Mouse (Mus musculus): ENCODE measurements around the gene Gm6096. TPM values are rescaled to one million over a fixed set of nuclear protein-coding genes. Genes with fewer than 3 reads are reported as not detected.

Gene Gm6096
- polyA plus RNA-seq, 1 experiment from 2014 or later, result 0.73 TPM

DNA sequence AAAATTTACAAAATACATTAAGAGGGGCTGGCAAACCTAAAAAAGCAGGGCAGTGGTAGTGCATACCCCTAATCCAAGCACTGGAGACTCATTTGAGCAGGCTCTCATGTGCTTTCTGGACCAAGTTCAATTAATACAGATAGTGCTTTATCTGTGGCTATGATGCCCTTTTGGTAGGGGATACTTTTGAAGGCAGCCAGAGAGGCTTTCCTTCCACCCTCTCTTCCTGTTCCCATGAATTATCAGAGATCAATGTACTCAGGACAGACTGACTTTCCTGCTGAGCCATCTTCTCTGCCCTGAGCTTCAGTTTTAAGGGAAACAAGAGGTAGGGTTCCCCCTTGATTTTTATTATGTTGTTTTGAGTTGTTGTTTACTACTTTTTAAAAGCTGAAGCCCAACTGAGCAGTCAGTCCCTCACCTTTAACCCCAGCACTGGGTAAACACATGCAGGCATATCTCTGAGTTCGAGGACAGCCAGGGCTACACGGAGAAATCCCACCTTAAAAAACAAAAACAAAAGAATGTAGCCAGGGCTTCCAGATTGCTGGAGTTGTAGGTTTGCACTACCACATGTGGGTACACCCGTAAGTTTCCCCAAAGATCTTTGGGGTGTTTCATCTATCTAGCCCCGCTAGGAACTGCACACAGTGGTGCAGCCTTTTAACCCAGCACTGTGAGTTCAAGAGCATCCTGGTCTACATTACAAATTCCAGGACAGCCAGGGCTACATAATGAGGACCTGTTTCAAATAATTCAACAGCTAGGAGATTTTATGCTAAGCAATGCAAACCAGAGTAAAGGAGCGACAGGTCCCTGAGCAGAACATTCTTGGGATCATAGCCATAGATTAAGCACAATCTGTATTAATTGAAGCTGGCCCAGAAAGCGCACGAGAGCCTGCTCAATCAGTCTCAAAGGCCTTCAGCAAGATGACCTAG is 17.8 kb upstream of the Gm6096 start:
- Histone ChIP-seq H3K27me3 (replicated peaks; ENCODE audit: control insufficient read depth, insufficient read depth, low read length) (no peaks in the 10 kb centered on the region), H3K9me3 (ENCODE audit: control insufficient read depth, low read length) (no peaks in the 10 kb centered on the region), H3K9ac (replicated peaks; ENCODE audit: low read depth, low read length) (peak overlapping the region; percentile 56), H3K36me3 (ENCODE audit: control insufficient read depth, insufficient read depth) (peaks cover 8% of the 10 kb centered on the region; the same call in 1 of the 2 replicates), H3K4me1 (replicated peaks; ENCODE audit: control insufficient read depth, insufficient read depth, low read length) (peaks cover 24% of the 10 kb centered on the region), H3K27ac (ENCODE audit: low read length) (peak overlapping the region; percentile 87), H3K4me3 (replicated peaks; ENCODE audit: low read length) (peak overlapping the region; percentile 56), H3K4me2 (ENCODE audit: low read length) (peak overlapping the region; percentile 71)
- ATAC-seq, result no peak
- WGBS, result 40% methylated on average over 7 of the region's 7 CpGs

- peak overlapping the region; percentile 56 for H3K9ac ChIP-seq (replicated peaks; ENCODE audit: low read depth, low read length)
Measured at GRCm38 (mm10) chr7:34233909-34234609, 16.8 kb upstream of the Gm6096 start.

DNA sequence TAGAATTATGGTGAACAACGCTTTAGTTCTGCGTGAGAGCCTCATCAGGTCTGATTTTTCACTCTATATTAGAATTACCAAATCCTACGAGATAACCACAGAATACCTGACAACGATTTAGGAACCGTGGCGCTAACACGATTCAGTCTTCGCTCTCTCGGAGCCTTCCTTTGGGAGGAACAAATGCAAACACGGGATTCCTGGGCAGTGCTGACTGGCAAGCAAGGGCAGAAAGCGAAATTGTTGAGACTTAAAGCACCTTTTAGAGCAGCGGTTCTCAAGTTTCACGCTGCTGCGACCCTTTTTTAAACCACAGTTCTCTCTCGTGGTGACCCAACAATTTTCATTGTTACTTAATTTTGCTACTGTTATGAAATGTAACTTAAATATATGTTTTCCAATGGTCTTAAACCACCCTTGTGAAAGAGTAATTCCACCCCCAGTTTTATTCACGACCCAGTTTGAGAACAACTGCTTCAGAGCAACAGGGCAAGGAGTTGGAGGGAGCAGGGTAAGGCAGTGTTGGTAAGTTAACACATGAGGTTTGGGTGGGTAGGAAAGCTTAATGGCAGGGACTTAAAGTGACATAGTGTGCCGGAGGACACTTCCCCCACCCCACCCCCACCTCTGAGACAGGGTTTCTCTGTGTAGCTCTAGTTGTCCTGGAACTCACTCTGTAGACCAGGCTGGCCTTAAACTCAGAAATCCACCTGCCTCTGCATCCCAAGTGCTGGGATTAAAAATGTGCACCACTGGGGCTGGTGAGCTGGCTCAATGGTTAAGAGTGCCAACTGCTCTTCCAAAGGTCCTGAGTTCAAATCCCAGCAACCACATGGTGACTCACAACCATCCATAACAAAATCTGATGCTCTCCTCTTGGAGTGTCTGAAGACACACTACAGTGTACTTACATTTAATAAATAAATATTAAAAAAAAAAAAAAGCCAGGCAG is 16.0 kb upstream of the Gm6096 start:
- H3K27me3 ChIP-seq (replicated peaks; ENCODE audit: control insufficient read depth, insufficient read depth, low read length), result no peaks in the 10 kb centered on the region
- WGBS, result 2% methylated on average over 17 of the region's 17 CpGs
- no peaks in the 10 kb centered on the region for H3K9me3 ChIP-seq (ENCODE audit: control insufficient read depth, low read length)
- peaks cover 12% of the 10 kb centered on the region for H3K4me1 ChIP-seq (replicated peaks; ENCODE audit: control insufficient read depth, insufficient read depth, low read length)
- peak overlapping the region; percentile 87 for H3K27ac ChIP-seq (ENCODE audit: low read length)
- peaks cover 23% of the 10 kb centered on the region for H3K36me3 ChIP-seq (ENCODE audit: control insufficient read depth, insufficient read depth)
- peak overlapping the region; percentile 56 for H3K9ac ChIP-seq (replicated peaks; ENCODE audit: low read depth, low read length)
- peak overlapping the region; percentile 71 for H3K4me2 ChIP-seq (ENCODE audit: low read length)
- peak; percentile 2 for ATAC-seq
- H3K4me3 ChIP-seq (replicated peaks; ENCODE audit: low read length), result peak overlapping the region; percentile 56

More at GRCm38 (mm10) chr7:34233909-34234609, 16.8 kb upstream of the Gm6096 start:
- peak overlapping the region; percentile 87 for H3K27ac ChIP-seq (ENCODE audit: low read length)
- H3K4me3 ChIP-seq (replicated peaks; ENCODE audit: low read length), result peak overlapping the region; percentile 56
- peak; percentile 97 for ATAC-seq
- peak overlapping the region; percentile 71 for H3K4me2 ChIP-seq (ENCODE audit: low read length)
- 0% methylated on average over 46 of the region's 46 CpGs for whole genome bisulfite sequencing
- no peaks in the 10 kb centered on the region for H3K9me3 ChIP-seq (ENCODE audit: control insufficient read depth, low read length)
- peaks cover 15% of the 10 kb centered on the region for H3K36me3 ChIP-seq (ENCODE audit: control insufficient read depth, insufficient read depth)
- H3K4me1 ChIP-seq (replicated peaks; ENCODE audit: control insufficient read depth, insufficient read depth, low read length), result peaks cover 17% of the 10 kb centered on the region
- H3K27me3 ChIP-seq (replicated peaks; ENCODE audit: control insufficient read depth, insufficient read depth, low read length), result no peaks in the 10 kb centered on the region

- H3K9me3 ChIP-seq (ENCODE audit: control insufficient read depth, low read length), result no peaks in the 10 kb centered on the region
- 87% methylated on average over 5 of the region's 5 CpGs for WGBS
- H3K9ac ChIP-seq (replicated peaks; ENCODE audit: low read depth, low read length), result no peak overlapping the region
- no peak overlapping the region for H3K4me2 ChIP-seq (ENCODE audit: low read length)
- H3K4me1 ChIP-seq (replicated peaks; ENCODE audit: control insufficient read depth, insufficient read depth, low read length), result peaks cover 12% of the 10 kb centered on the region
- H3K4me3 ChIP-seq (replicated peaks; ENCODE audit: low read length), result no peak overlapping the region
- peaks cover 28% of the 10 kb centered on the region for H3K36me3 ChIP-seq (ENCODE audit: control insufficient read depth, insufficient read depth)
- no peak for ATAC-seq
- H3K27ac ChIP-seq (ENCODE audit: low read length), result no peak overlapping the region
- H3K27me3 ChIP-seq (replicated peaks; ENCODE audit: control insufficient read depth, insufficient read depth, low read length), result no peaks in the 10 kb centered on the region
Measured at GRCm38 (mm10) chr7:34235602-34236001, 15.2 kb upstream of the Gm6096 start.

DNA sequence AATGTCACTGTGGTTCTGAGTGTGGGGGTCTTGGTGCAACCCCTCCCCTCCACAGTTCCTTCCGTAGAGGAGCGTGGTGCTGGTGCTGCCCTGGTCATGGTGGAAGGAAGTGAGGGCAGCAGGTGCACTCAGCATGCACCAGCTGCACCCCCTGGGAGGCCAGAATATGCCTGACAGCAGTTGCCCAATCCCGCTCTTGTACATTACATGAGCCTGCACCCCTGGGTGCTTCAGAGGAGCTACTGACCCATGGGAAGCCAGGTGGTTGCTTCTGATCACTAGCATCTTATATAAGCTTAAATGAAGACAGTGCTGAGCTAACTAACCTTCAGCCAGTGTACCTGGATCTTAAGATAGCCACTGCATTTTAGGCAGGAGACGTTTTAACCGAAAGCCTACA is 12.8 kb upstream of the Gm6096 start:
- no peak overlapping the region for H3K4me3 ChIP-seq (replicated peaks; ENCODE audit: low read length)
- H3K4me1 ChIP-seq (replicated peaks; ENCODE audit: control insufficient read depth, insufficient read depth, low read length), result peaks cover 12% of the 10 kb centered on the region
- WGBS, result 95% methylated on average over 5 of the region's 5 CpGs
- no peak overlapping the region for H3K9ac ChIP-seq (replicated peaks; ENCODE audit: low read depth, low read length)
- H3K27me3 ChIP-seq (replicated peaks; ENCODE audit: control insufficient read depth, insufficient read depth, low read length), result no peaks in the 10 kb centered on the region
- H3K9me3 ChIP-seq (ENCODE audit: control insufficient read depth, low read length), result no peaks in the 10 kb centered on the region
- H3K4me2 ChIP-seq (ENCODE audit: low read length), result no peak overlapping the region
- peaks cover 29% of the 10 kb centered on the region for H3K36me3 ChIP-seq (ENCODE audit: control insufficient read depth, insufficient read depth)
- no peak for ATAC-seq
- H3K27ac ChIP-seq (ENCODE audit: low read length), result no peak overlapping the region

- no peaks in the 10 kb centered on the region for H3K27me3 ChIP-seq (replicated peaks; ENCODE audit: control insufficient read depth, insufficient read depth, low read length)
- no peaks in the 10 kb centered on the region for H3K4me1 ChIP-seq (replicated peaks; ENCODE audit: control insufficient read depth, insufficient read depth, low read length)
- H3K36me3 ChIP-seq (ENCODE audit: control insufficient read depth, insufficient read depth), result peaks cover 42% of the 10 kb centered on the region
- ATAC-seq, result no peak
- H3K27ac ChIP-seq (ENCODE audit: low read length), result no peak overlapping the region
- 83% methylated on average over 11 of the region's 11 CpGs for WGBS
- no peak overlapping the region for H3K4me2 ChIP-seq (ENCODE audit: low read length)
- no peak overlapping the region for H3K9ac ChIP-seq (replicated peaks; ENCODE audit: low read depth, low read length)
- no peak overlapping the region for H3K4me3 ChIP-seq (replicated peaks; ENCODE audit: low read length)
- no peaks in the 10 kb centered on the region for H3K9me3 ChIP-seq (ENCODE audit: control insufficient read depth, low read length)
Measured at GRCm38 (mm10) chr7:34242176-34242575, 8.7 kb upstream of the Gm6096 start.

DNA sequence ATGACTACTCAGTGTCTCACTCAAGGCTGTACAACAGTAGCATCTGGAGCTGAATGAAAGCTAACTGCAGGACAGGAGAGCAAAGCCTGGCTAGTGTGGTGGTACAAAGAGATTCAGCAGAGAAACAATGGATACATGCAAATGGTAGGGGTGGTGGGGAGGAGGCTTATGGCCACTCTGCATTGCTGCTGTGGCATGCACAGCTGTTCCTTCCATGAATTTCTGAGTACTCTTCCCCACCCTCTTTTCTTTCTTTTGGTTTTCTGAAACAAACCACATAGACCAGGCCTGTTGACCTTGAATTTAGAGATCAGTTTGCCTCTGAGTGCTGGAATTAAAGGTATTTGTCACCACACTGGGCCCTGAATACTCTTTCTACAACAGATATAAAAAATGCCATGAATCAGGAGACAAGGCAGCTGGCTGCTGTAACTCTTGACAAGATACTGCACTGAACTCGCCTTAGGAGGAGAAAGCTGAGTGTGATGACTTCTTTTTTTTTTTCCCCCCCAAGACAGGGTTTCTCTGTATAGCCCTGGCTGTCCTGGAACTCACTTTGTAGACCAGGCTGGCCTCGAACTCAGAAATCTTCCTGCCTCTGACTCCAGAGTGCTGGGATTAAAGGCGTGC is 3.9 kb upstream of the Gm6096 start:
- ATAC-seq, result no peak
- H3K36me3 ChIP-seq (ENCODE audit: control insufficient read depth, insufficient read depth), result peaks cover 21% of the 10 kb centered on the region

DNA sequence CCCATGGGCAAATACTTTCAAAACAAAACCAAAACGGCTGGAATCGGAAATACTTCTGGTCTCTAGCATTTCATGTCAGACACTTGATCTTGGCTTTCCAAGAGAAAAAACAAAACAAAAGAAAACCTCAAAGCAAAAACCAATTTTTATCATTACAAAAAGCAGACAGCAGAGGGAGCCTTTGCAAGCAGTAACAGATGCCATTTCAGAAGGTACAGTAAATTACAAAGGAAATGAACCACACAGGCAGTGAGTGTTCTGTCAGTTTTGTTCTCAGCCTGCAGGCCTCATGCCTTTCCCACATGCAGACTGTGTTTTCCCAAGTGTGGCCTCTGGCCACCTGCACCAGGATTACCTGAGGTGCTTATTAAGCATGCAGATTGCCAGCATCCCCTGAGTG is 1.2 kb downstream of the Gm6096 start:
- Histone ChIP-seq H3K4me2 (ENCODE audit: low read length) (no peak overlapping the region), H3K4me3 (replicated peaks; ENCODE audit: low read length) (no peak overlapping the region), H3K9me3 (ENCODE audit: control insufficient read depth, low read length) (no peaks in the 10 kb centered on the region), H3K9ac (replicated peaks; ENCODE audit: low read depth, low read length) (no peak overlapping the region), H3K27me3 (replicated peaks; ENCODE audit: control insufficient read depth, insufficient read depth, low read length) (no peaks in the 10 kb centered on the region), H3K27ac (ENCODE audit: low read length) (peak overlapping the region; percentile 56; the same call in 1 of the 2 replicates), H3K36me3 (ENCODE audit: control insufficient read depth, insufficient read depth) (peaks cover 10% of the 10 kb centered on the region; the same call in 1 of the 2 replicates), H3K4me1 (replicated peaks; ENCODE audit: control insufficient read depth, insufficient read depth, low read length) (no peaks in the 10 kb centered on the region)
- 89% methylated on average over 2 of the region's 2 CpGs for WGBS
- peak; percentile 73; the same call in 1 of the 2 replicates for ATAC-seq

More for the DNA sequence above, 3.9 kb upstream of the Gm6096 start:
- no peaks in the 10 kb centered on the region for H3K9me3 ChIP-seq (ENCODE audit: control insufficient read depth, low read length)
- no peaks in the 10 kb centered on the region for H3K27me3 ChIP-seq (replicated peaks; ENCODE audit: control insufficient read depth, insufficient read depth, low read length)
- 83% methylated on average over 3 of the region's 3 CpGs for WGBS
- H3K27ac ChIP-seq (ENCODE audit: low read length), result no peak overlapping the region
- no peak overlapping the region for H3K4me2 ChIP-seq (ENCODE audit: low read length)
- no peaks in the 10 kb centered on the region for H3K4me1 ChIP-seq (replicated peaks; ENCODE audit: control insufficient read depth, insufficient read depth, low read length)
- no peak overlapping the region for H3K9ac ChIP-seq (replicated peaks; ENCODE audit: low read depth, low read length)
- no peak overlapping the region for H3K4me3 ChIP-seq (replicated peaks; ENCODE audit: low read length)

Measured in forebrain, embryonic 16.5 days (tissue).